In genomic region chr8:84200126-84200555, GRCm38 (mm10) we compare ENCODE assay signal across 9 mouse cellular contexts. TPM values are rescaled to one million over a fixed set of nuclear protein-coding genes. Genes with fewer than 3 reads are reported as not detected.
DNase-seq lines count a peak whose midpoint lies in the region; ATAC-seq lines count a peak whose summit lies in the region.
"Had no signal": no experiment of that assay in that cellular context is flagged by ENCODE, and none has a peak within 500 bp of the region (broad histone marks: within the 10 kb centered on the region; RNA-seq: fewer than 3 reads in every experiment).

No protein-coding gene starts in this region.

- H3K4me1 ChIP-seq in limb, embryonic 10.5 days, result peaks cover 71% of the 10 kb centered on the region
- H3K4me1 ChIP-seq in neural tube, embryonic 14.5 days (ENCODE audit: control insufficient read depth, insufficient read depth, low read length), result peaks cover 14% of the 10 kb centered on the region

- no peaks in the 10 kb centered on the region; the same call in 1 of the 2 replicates for H3K27me3 ChIP-seq in limb, embryonic 10.5 days (ENCODE audit: low read depth, poor library complexity, severe bottlenecking)
- no peaks in the 10 kb centered on the region for H3K27me3 ChIP-seq in neural tube, embryonic 14.5 days (ENCODE audit: control insufficient read depth, insufficient read depth, low read length)

- peaks cover 8% of the 10 kb centered on the region; the same call in 1 of the 2 replicates for H3K36me3 ChIP-seq in limb, embryonic 10.5 days
- no peaks in the 10 kb centered on the region for H3K36me3 ChIP-seq in neural tube, embryonic 14.5 days (ENCODE audit: control insufficient read depth, insufficient read depth, low read length)

- H3K9me3 ChIP-seq in limb, embryonic 10.5 days (replicated peaks), result no peaks in the 10 kb centered on the region
- H3K9me3 ChIP-seq in neural tube, embryonic 14.5 days (ENCODE audit: control insufficient read depth, low read length), result no peaks in the 10 kb centered on the region

- H3K4me2 ChIP-seq in neural tube, embryonic 14.5 days (ENCODE audit: low read depth, low read length), result peak overlapping the region; percentile 60

- WGBS in limb, embryonic 10.5 days, result 20% methylated on average over 8 of the region's 8 CpGs
- WGBS in neural tube, embryonic 14.5 days, result 17% methylated on average over 8 of the region's 8 CpGs

- H3K9ac ChIP-seq in neural tube, embryonic 14.5 days (replicated peaks; ENCODE audit: low read depth, low read length), result no peak overlapping the region

- DNase-seq in adrenal gland, postnatal 10 days, result peak; percentile 29
- DNase-seq in adrenal gland, adult 2 months, result no peak
- peak; percentile 40 for DNase-seq in thymus, postnatal 14 days
- no peak for DNase-seq in thymus, postnatal 10 days (ENCODE audit: low spot score in 2 of 2)
- peak; percentile 56 for DNase-seq in limb, embryonic 10.5 days (ENCODE audit: low spot score)
- no peak for DNase-seq in ovary, postnatal 10 days (ENCODE audit: low spot score)
- no peak for DNase-seq in spleen, adult 18-20 months

- peak overlapping the region; percentile 96 for H3K27ac ChIP-seq in limb, embryonic 10.5 days
- peak overlapping the region; percentile 66 for H3K27ac ChIP-seq in neural tube, embryonic 14.5 days (ENCODE audit: low read depth, low read length)

- H3K4me3 ChIP-seq in limb, embryonic 10.5 days, result peak overlapping the region; percentile 78
- peak overlapping the region; percentile 35; the same call in 1 of the 2 replicates for H3K4me3 ChIP-seq in neural tube, embryonic 14.5 days (ENCODE audit: low read depth, low read length)

- ATAC-seq in neural tube, embryonic 14.5 days (ENCODE audit: low read depth), result no peak

RNA-seq across cellular contexts. Expression of gene Nanos3, which starts 15.1 kb away (rescaled TPM):
- 1 to 10 TPM in 1 of 2 experiments, under 1 TPM in 1; 0.96 to 2.3 TPM for total RNA-seq in adrenal gland, postnatal 10 days (2021)
- total RNA-seq in adrenal gland, adult 2 months (2021), result 1 to 10 TPM; 1.1 to 1.3 TPM
- polyA plus RNA-seq in adrenal gland, adult 2 months (2012; rRNA removed), result 0.36 and 1.0 TPM in 2 replicates
- polyA plus RNA-seq in limb, embryonic 10.5 days (2016; fragmentation: Nextera tagmentation; extraction: Ambion mirVana), result 3.1 and 3.2 TPM in 2 replicates
- polyA plus RNA-seq in neural tube, embryonic 14.5 days (2014; fragmentation: Nextera tagmentation; extraction: Ambion mirVana), result 12.4 and 12.5 TPM in 2 replicates
- total RNA-seq: gastrocnemius, adult 8-10 months had no signal

RNA-seq across cellular contexts. Expression of gene Zswim4, which starts 36.7 kb away (rescaled TPM):
- total RNA-seq in adrenal gland, postnatal 10 days (2021), result 10 to 100 TPM; 22.7 to 26.3 TPM
- 10 to 100 TPM; 31.4 to 55.6 TPM for total RNA-seq in adrenal gland, adult 2 months (2021)
- polyA plus RNA-seq in adrenal gland, adult 2 months (2012; rRNA removed), result 66.3 and 76.1 TPM in 2 replicates
- 40.1 and 44.4 TPM in 2 replicates for polyA plus RNA-seq in limb, embryonic 10.5 days (2016; fragmentation: Nextera tagmentation; extraction: Ambion mirVana)
- 12.9 and 20.5 TPM in 2 replicates for polyA plus RNA-seq in neural tube, embryonic 14.5 days (2014; fragmentation: Nextera tagmentation; extraction: Ambion mirVana)

RNA-seq across cellular contexts. Expression of gene D8Ertd738e, which starts 49.4 kb away (rescaled TPM):
- 100 to 1,000 TPM; 210 to 233 TPM for total RNA-seq in adrenal gland, postnatal 10 days (2021)
- total RNA-seq in adrenal gland, adult 2 months (2021), result 100 to 1,000 TPM; 268 to 291 TPM
- 58.8 and 67.3 TPM in 2 replicates for polyA plus RNA-seq in adrenal gland, adult 2 months (2012; rRNA removed)
- 420 and 449 TPM in 2 replicates for polyA plus RNA-seq in limb, embryonic 10.5 days (2016; fragmentation: Nextera tagmentation; extraction: Ambion mirVana)
- polyA plus RNA-seq in neural tube, embryonic 14.5 days (2014; fragmentation: Nextera tagmentation; extraction: Ambion mirVana), result 265 and 294 TPM in 2 replicates

RNA-seq across cellular contexts. Expression of gene 4930432K21Rik, which starts 52.3 kb away (rescaled TPM):
- total RNA-seq in adrenal gland, postnatal 10 days (2021), result under 1 TPM; 0.36 to 0.79 TPM
- under 1 TPM; 0.17 to 0.35 TPM for total RNA-seq in adrenal gland, adult 2 months (2021)
- polyA plus RNA-seq in adrenal gland, adult 2 months (2012; rRNA removed), result 0.44 and 0.48 TPM in 2 replicates
- 1.5 and 2.3 TPM in 2 replicates for polyA plus RNA-seq in limb, embryonic 10.5 days (2016; fragmentation: Nextera tagmentation; extraction: Ambion mirVana)
- polyA plus RNA-seq in neural tube, embryonic 14.5 days (2014; fragmentation: Nextera tagmentation; extraction: Ambion mirVana), result 1.3 and 1.6 TPM in 2 replicates

RNA-seq across cellular contexts. Expression of gene Cc2d1a, which starts 52.4 kb away (rescaled TPM):
- total RNA-seq in adrenal gland, postnatal 10 days (2021), result 10 to 100 TPM; 18.6 to 27.0 TPM
- 10 to 100 TPM; 28.5 to 39.0 TPM for total RNA-seq in adrenal gland, adult 2 months (2021)
- 35.8 and 37.1 TPM in 2 replicates for polyA plus RNA-seq in adrenal gland, adult 2 months (2012; rRNA removed)
- 22.6 and 24.8 TPM in 2 replicates for polyA plus RNA-seq in limb, embryonic 10.5 days (2016; fragmentation: Nextera tagmentation; extraction: Ambion mirVana)
- 26.8 and 30.7 TPM in 2 replicates for polyA plus RNA-seq in neural tube, embryonic 14.5 days (2014; fragmentation: Nextera tagmentation; extraction: Ambion mirVana)

Comparison
In these comparisons a context has a peak if more than half of its experiments do, and no peak if none do; other contexts are left out.
1. DNase-seq: peak in adrenal gland, postnatal 10 days (single experiment), thymus, postnatal 14 days (single experiment) and limb, embryonic 10.5 days (single experiment); none in adrenal gland, adult 2 months (single experiment), thymus, postnatal 10 days (0 of 2), ovary, postnatal 10 days (single experiment) and spleen, adult 18-20 months (0 of 2).